Mouse (Mus musculus) ES-E14 (cell line): ENCODE measurements around the gene Galc. TPM values are rescaled to one million over a fixed set of nuclear protein-coding genes. Genes with fewer than 3 reads are reported as not detected.

ENCODE experiments used
- DNase-seq: peaks from one replicate; pipeline ENCODE4 v3.0.0-alpha.2; 2013; ENCODE audit warnings: low read depth, low spot score
- H3K27ac ChIP-seq: 2 replicates; pipeline ENCODE4 v1.5.1; 2012; ENCODE audit warnings: low read depth, mild to moderate bottlenecking, low read length, moderate library complexity, mixed read lengths; ENCODE audit not compliant: poor library complexity, insufficient read depth, severe bottlenecking
- H3K36me3 ChIP-seq: 2 replicates; pipeline ENCODE4 v1.6.1; 2012; ENCODE audit warnings: mild to moderate bottlenecking, low read length, moderate library complexity, mixed read lengths; ENCODE audit not compliant: control insufficient read depth, poor library complexity, insufficient read depth, severe bottlenecking
- H3K4me1 ChIP-seq, 2 experiments: fragments of 150-350 bp in 1 of 2; sonication (generic) in 1 of 2; 2 replicates each; pipeline ENCODE4 v1.6.1; 2012; ENCODE audit warnings: low read length in 2 of 2, mild to moderate bottlenecking in 1 of 2, mixed read lengths in 1 of 2; ENCODE audit not compliant: control insufficient read depth in 2 of 2, insufficient read depth in 2 of 2, poor library complexity in 1 of 2
- H3K4me3 ChIP-seq, 2 experiments: fragments of 150-350 bp in 1 of 2; sonication (generic) in 1 of 2; 2 replicates each; pipeline ENCODE4 v1.5.1; 2012; ENCODE audit warnings: low read length in 2 of 2, low read depth in 1 of 2, mild to moderate bottlenecking in 1 of 2, mixed read lengths in 1 of 2; ENCODE audit not compliant: insufficient read depth in 1 of 2, poor library complexity in 1 of 2, severe bottlenecking in 1 of 2
- H3K9ac ChIP-seq: 2 replicates; pipeline ENCODE4 v1.6.1; 2012; ENCODE audit warnings: low read depth, mild to moderate bottlenecking, low read length, mixed read lengths; ENCODE audit not compliant: poor library complexity, insufficient read depth, severe bottlenecking
- H3K9me3 ChIP-seq: fragments of 150-350 bp; sonication (generic); 2 replicates; pipeline ENCODE4 v1.6.1; 2012; ENCODE audit warnings: low read depth, mild to moderate bottlenecking, low read length; ENCODE audit not compliant: control insufficient read depth, insufficient read depth
- CHD2 ChIP-seq: IDR thresholded peaks from 2 replicates; pipeline ENCODE4 v1.6.1; 2014; ENCODE audit warnings: mild to moderate bottlenecking, low read depth, low read length, inconsistent platforms
- HCFC1 ChIP-seq: IDR thresholded peaks from 2 replicates; pipeline ENCODE4 v1.6.1; 2012; ENCODE audit warnings: low read length, inconsistent platforms, borderline replicate concordance; ENCODE audit not compliant: insufficient read depth
- MAFK ChIP-seq: IDR thresholded peaks from 2 replicates; pipeline ENCODE4 v1.6.1; 2014; ENCODE audit warnings: mild to moderate bottlenecking, low read depth, low read length, inconsistent platforms; ENCODE audit not compliant: insufficient read depth
- ZC3H11A ChIP-seq: IDR thresholded peaks from 2 replicates; pipeline ENCODE4 v1.6.1; 2012; ENCODE audit warnings: low read depth, mild to moderate bottlenecking, inconsistent platforms, low read length, borderline replicate concordance
- ZNF384 ChIP-seq: IDR thresholded peaks from 2 replicates; pipeline ENCODE4 v1.6.1; 2012; ENCODE audit warnings: low read depth, low read length, inconsistent platforms
- in situ Hi-C, 2 experiments: fragments of 600-800 bp; cut with MboI; formaldehyde crosslinking; loops; one replicate each; pipeline ENCODE4 v1.15.1; 2025; ENCODE audit warnings: low sequenced_read_pairs in 2 of 2, inconsistent platforms in 1 of 2; ENCODE audit not compliant: unreplicated experiment in 2 of 2
- total RNA-seq: library from RNA; depleted of rRNA; stranded (reverse); fragments of 300-350 nt; gene quantifications from 2 replicates; pipeline ENCODE4 v1.2.3, GENCODE M21; 2012

The Galc gene
- total RNA-seq, 1 experiment: 7.5 TPM

DNA sequence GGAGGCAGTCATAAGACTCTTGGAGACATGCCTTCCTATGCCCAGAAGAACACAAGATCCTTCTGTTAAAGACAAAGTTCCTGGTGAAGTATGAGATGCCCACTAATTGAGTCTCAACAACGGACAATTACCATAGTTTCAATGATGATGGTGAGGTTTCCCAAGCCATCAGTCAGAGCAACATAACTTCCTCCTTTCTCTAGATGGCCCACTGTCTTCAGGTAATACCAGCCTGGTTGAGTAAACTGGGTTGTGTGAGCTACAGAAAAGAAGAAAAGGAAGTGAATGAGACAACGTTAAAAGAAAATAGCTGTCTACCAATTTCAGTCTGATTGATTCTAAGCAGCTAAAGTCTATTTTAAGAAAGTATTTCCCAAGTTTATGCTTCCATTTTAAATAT is 32.2 kb downstream of the Galc start:
- no peak overlapping the region for H3K27ac ChIP-seq
- TF ChIP-seq MAFK (no peak), HCFC1 (no peak), CHD2 (no peak), ZNF384 (no peak), ZC3H11A (no peak)
- no peaks in the 10 kb centered on the region for H3K9me3 ChIP-seq
- DNase-seq: no peak
- H3K4me3 ChIP-seq: no peak overlapping the region
- H3K36me3 ChIP-seq: no peaks in the 10 kb centered on the region
- in situ Hi-C loops: no loop called here
- H3K9ac ChIP-seq: no peak overlapping the region
- no peaks in the 10 kb centered on the region for H3K4me1 ChIP-seq

DNA sequence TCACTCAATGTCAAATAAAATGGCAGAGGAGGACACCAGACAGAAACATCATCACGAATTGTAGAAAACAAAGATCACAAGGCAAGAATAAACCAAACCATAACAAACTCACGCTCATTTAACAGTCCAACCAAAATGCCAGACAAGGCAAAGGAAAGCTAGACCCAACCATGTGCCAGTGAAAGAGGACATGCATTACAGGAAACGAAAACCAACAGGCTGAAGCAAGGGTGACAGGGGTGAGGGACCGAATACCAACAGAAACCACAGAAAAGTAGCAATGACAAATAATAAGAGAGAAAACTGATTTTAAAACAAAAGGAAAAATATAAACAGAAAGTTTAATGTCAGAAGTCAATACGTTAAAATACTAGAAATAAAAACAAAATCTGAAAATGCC is 36.0 kb downstream of the Galc start:
- in situ Hi-C loops: no loop called here
- Histone ChIP-seq H3K4me3 (no peak overlapping the region), H3K9me3 (no peaks in the 10 kb centered on the region), H3K9ac (no peak overlapping the region), H3K27ac (no peak overlapping the region), H3K36me3 (no peaks in the 10 kb centered on the region), H3K4me1 (no peaks in the 10 kb centered on the region)
- TF ChIP-seq HCFC1: no peak
- no peak for TF ChIP-seq MAFK
- TF ChIP-seq ZC3H11A: no peak
- no peak for TF ChIP-seq ZNF384
- no peak for TF ChIP-seq CHD2
- no peak for DNase-seq

DNA sequence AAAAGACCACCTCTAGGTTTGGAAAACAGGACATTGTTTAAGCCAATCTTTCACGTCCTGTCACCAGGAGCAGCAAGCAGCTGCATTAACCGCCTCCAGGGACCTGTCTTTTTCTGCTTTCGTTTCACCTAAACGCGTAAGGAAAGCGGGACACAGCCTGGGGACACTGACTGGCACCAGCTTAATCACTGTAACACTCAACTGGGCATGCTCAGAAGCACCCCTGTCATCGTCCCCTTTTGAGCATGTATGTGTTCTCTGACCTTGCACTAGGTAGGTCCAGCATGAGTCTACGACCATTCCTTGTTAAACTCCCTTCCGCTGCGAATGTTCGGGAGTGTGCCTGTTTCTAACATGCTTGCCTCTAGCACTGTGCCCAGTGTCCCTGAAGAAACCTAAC is 42.8 kb downstream of the Galc start:
- DNase-seq: no peak
- Histone ChIP-seq H3K36me3 (no peaks in the 10 kb centered on the region; the same call in 1 of the 2 replicates), H3K4me1 (no peaks in the 10 kb centered on the region), H3K9me3 (no peaks in the 10 kb centered on the region), H3K4me3 (no peak overlapping the region), H3K9ac (no peak overlapping the region), H3K27ac (no peak overlapping the region)
- TF ChIP-seq CHD2: no peak
- TF ChIP-seq MAFK: no peak
- no peak for TF ChIP-seq ZC3H11A
- TF ChIP-seq ZNF384: no peak
- no peak for TF ChIP-seq HCFC1
- in situ Hi-C loops: no loop called here

DNA sequence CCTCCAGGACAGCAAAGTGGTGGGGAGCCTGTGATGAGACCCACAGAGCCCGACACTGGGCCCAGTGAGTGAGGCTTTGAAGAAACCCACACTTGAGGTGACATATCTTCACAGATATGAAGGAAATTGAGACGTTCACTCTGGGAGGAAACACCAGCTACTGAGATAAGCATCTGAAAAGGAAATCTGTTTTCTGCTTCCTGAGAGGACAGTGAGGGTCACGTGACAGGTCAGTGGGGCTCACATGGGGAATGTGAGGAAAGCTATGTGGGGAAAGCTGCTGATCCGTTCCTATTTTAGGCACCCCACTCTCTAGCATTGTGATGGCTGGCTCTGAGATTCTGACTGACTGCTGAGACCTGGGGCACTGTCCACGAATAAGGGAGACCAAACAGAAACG is 43.7 kb downstream of the Galc start:
- DNase-seq: no peak
- Histone ChIP-seq H3K4me3 (no peak overlapping the region), H3K9me3 (no peaks in the 10 kb centered on the region), H3K9ac (no peak overlapping the region), H3K4me1 (no peaks in the 10 kb centered on the region), H3K27ac (no peak overlapping the region), H3K36me3 (no peaks in the 10 kb centered on the region; the same call in 1 of the 2 replicates)
- in situ Hi-C loops: no loop called here
- TF ChIP-seq CHD2 (no peak), ZNF384 (no peak), HCFC1 (no peak)

DNA sequence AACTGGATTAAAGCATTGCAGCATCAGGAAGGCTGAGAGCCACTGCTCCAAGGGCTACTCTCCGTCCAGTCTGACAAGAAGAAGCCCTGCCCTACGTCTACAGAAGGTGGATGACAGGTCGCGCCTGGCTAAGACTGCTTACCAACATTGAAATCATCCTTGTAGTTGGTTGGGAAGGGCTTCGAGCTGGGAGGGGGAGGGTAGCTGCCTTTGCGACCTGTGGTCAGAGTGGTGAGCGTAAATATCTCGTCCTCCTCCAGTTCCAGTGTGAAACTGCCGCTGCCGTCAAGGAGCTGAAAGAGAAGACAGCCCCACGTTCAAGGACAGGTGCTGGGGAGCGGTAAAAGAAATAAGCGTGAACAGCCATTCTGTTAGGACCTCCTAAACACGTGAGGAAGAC is 45.1 kb downstream of the Galc start:
- TF ChIP-seq ZC3H11A: no peak
- TF ChIP-seq MAFK: no peak
- no peak for TF ChIP-seq ZNF384
- no peak for TF ChIP-seq CHD2
- no peak for TF ChIP-seq HCFC1
- no peaks in the 10 kb centered on the region for H3K4me1 ChIP-seq
- H3K4me3 ChIP-seq: no peak overlapping the region
- H3K27ac ChIP-seq: no peak overlapping the region
- no peak overlapping the region for H3K9ac ChIP-seq
- no peak for DNase-seq
- in situ Hi-C loops: no loop called here
- H3K9me3 ChIP-seq: no peaks in the 10 kb centered on the region
- no peaks in the 10 kb centered on the region; the same call in 1 of the 2 replicates for H3K36me3 ChIP-seq
